Mouse (Mus musculus) liver, embryonic 14.5 days (tissue): ENCODE results near the gene Rheb. TPM values are rescaled to one million over a fixed set of nuclear protein-coding genes. Genes with fewer than 3 reads are reported as not detected.

Experiments used
- ATAC-seq: fragments of 200-750 bp; cut with Nextera tagmentation; 2 replicates; pipeline ENCODE4 v1.8.0; 2017; ENCODE audit warnings: moderate number of reproducible peaks, mild to moderate bottlenecking, moderate library complexity; ENCODE audit not compliant: insufficient read depth
- DNase-seq, 3 experiments: peaks; one replicate each; pipeline ENCODE4 v3.0.0-alpha.2; 2012 to 2013; ENCODE audit warnings: low read depth in 3 of 3, low spot score in 3 of 3
- H3K27ac ChIP-seq: fragments of 300-500 bp; sonication (generic); 2 replicates; pipeline ENCODE4 v1.5.1; 2014; ENCODE audit warnings: moderate library complexity, mild to moderate bottlenecking, control low read depth, inconsistent platforms
- H3K27me3 ChIP-seq: fragments of 300-500 bp; sonication (generic); 2 replicates; pipeline ENCODE4 v1.6.1; 2014; ENCODE audit warnings: mild to moderate bottlenecking, low read length, moderate library complexity; ENCODE audit not compliant: control insufficient read depth, insufficient read depth
- H3K36me3 ChIP-seq: fragments of 300-500 bp; sonication (generic); replicated peaks from 2 replicates; pipeline ENCODE4 v1.6.1; 2014; ENCODE audit warnings: low read depth; ENCODE audit not compliant: control insufficient read depth, insufficient read depth
- H3K4me1 ChIP-seq, 2 experiments: fragments of 200-500 bp in 1 of 2; fragments of 300-500 bp in 1 of 2; sonication (generic) in 1 of 2; replicated peaks; 2 replicates each; pipeline ENCODE4 v1.6.1; 2012 to 2014; ENCODE audit warnings: antibody characterized with exemption in 1 of 2, inconsistent platforms in 1 of 2, low read length in 1 of 2; ENCODE audit not compliant: control insufficient read depth in 2 of 2, insufficient read depth in 2 of 2
- H3K4me2 ChIP-seq: fragments of 300-500 bp; sonication (generic); 2 replicates; pipeline ENCODE4 v1.6.1; 2014; ENCODE audit warnings: low read depth, mild to moderate bottlenecking, control low read depth, moderate library complexity
- H3K4me3 ChIP-seq, 2 experiments: fragments of 200-500 bp in 1 of 2; fragments of 300-500 bp in 1 of 2; sonication (generic) in 1 of 2; 2 replicates each; pipeline ENCODE4 v1.5.1; 2012 to 2014; ENCODE audit warnings: low read depth in 2 of 2, low read length in 2 of 2, mild to moderate bottlenecking in 2 of 2, control low read depth in 1 of 2, inconsistent platforms in 1 of 2, moderate library complexity in 1 of 2; ENCODE audit not compliant: insufficient read depth in 1 of 2
- H3K9ac ChIP-seq: fragments of 300-500 bp; sonication (generic); replicated peaks from 2 replicates; pipeline ENCODE4 v1.6.1; 2014; ENCODE audit warnings: mild to moderate bottlenecking, control low read depth, moderate library complexity
- H3K9me3 ChIP-seq: fragments of 300-500 bp; sonication (generic); 2 replicates; pipeline ENCODE4 v1.6.1; 2016; ENCODE audit warnings: low read length, mixed read lengths; ENCODE audit not compliant: control insufficient read depth
- CTCF ChIP-seq: IDR thresholded peaks from 2 replicates; pipeline ENCODE4 v1.5.1; 2016; ENCODE audit warnings: antibody characterized with exemption, low read depth, control low read depth
- EP300 ChIP-seq: IDR thresholded peaks from 2 replicates; pipeline ENCODE4 v1.6.1; 2016; ENCODE audit warnings: antibody characterized with exemption, low read depth
- WGBS: fragments of 180-500 bp; shearing (Covaris S2); extraction: QIAGEN DNeasy Blood & Tissue Kit; methylation state at CpG from one replicate; pipeline ENCODE4 v1.1.7; 2014; ENCODE audit not compliant: insufficient replicate concordance; 5-methylcytosine and 5-hydroxymethylcytosine counted together
- polyA plus RNA-seq, 2 experiments: library from polyadenylated mRNA; depleted of rRNA in 1 of 2; stranded (reverse) in 1 of 2; unstranded in 1 of 2; fragments of >200 nt; fragmentation: Nextera tagmentation in 1 of 2; extraction: Ambion mirVana in 1 of 2; gene quantifications; 2 replicates each; pipeline versions ENCODE4 v1.2.1 to v1.2.3; 2012 to 2014

Rheb gene
- polyA plus RNA-seq, 2 experiments = 25.9 to 79.5 TPM

DNA sequence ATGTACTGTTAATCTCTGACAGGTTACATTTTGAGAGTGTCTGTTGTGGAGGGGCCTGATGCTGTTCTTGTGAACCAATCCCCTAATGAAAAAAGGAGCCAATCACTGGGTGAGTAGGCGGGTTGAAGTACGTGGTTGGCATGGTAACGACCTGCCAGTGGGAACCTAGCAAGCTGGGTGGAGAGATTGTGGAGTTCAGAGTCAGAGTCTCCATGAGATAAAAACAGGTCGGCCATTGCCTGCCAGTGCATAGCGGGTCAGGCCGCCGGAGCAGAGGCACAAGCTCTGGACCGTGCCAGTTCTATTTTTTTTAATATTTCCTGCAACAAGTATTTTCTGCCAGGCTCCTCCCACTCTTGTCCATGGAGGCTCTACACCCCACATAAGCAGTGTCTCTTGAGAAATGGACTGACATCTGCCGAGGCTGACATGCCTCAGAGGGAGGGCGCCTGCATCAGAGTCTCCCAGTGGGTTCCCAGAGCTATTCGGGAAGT is 27.4 kb upstream of the Rheb start:
- no peaks in the 10 kb centered on the region for H3K27me3 ChIP-seq
- H3K4me2 ChIP-seq = peak overlapping the region; percentile 48
- WGBS = 26% methylated on average over 11 of the region's 11 CpGs
- no peaks in the 10 kb centered on the region for H3K36me3 ChIP-seq
- peak overlapping the region in 1 of 2 experiments; percentile 21; a peak in 2 of 4 replicates for H3K4me3 ChIP-seq
- H3K4me1 ChIP-seq = peaks cover 14 to 18% of the 10 kb centered on the region in 2 experiments
- TF ChIP-seq EP300 (peak; percentile 77), CTCF (no peak)
- ATAC-seq (peak; percentile 93), DNase-seq (peak; percentile 65 to 76 (median 67))
- peak overlapping the region; percentile 21 for H3K9ac ChIP-seq
- no peaks in the 10 kb centered on the region for H3K9me3 ChIP-seq
- H3K27ac ChIP-seq = peak overlapping the region; percentile 22

DNA sequence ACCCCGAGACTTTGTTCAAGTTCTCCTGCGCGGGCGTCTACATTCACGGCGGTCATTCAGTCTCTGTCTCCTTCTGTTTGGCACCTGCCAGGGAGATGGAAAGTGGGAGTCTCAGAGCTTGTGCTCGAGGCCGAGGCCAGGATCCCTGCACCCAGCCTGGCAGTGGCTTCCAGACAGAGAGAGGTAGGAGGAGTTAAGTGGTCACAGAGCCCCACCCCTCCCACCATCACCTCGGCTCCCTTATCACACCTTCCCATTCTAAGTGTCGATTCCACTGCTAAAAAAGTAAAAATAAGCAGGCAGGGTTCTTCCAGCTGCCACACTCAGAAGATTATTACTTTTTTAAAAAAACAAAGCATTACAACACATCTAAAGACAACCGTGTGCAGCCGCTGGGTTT is 21.4 kb upstream of the Rheb start:
- peak overlapping the region; percentile 44 for H3K4me2 ChIP-seq
- H3K4me1 ChIP-seq = peaks cover 24 to 26% of the 10 kb centered on the region in 2 experiments
- 56% methylated on average over 12 of the region's 12 CpGs for WGBS
- no peak overlapping the region for H3K4me3 ChIP-seq
- peak overlapping the region; percentile 34; the same call in 1 of the 2 replicates for H3K9ac ChIP-seq
- TF ChIP-seq EP300 (peak; percentile 15; the same call in 1 of the 2 replicates), CTCF (no peak)
- H3K27me3 ChIP-seq = no peaks in the 10 kb centered on the region
- no peaks in the 10 kb centered on the region for H3K9me3 ChIP-seq
- peak overlapping the region; percentile 57 for H3K27ac ChIP-seq
- ATAC-seq = peak; percentile 79
- H3K36me3 ChIP-seq = no peaks in the 10 kb centered on the region
- DNase-seq = peak in 1 of 3 experiments; percentile 36

- WGBS = 73% methylated on average over 9 of the region's 9 CpGs
Observed at GRCm38 (mm10) chr5:24861449-24861930, 19.1 kb upstream of the Rheb start.

DNA sequence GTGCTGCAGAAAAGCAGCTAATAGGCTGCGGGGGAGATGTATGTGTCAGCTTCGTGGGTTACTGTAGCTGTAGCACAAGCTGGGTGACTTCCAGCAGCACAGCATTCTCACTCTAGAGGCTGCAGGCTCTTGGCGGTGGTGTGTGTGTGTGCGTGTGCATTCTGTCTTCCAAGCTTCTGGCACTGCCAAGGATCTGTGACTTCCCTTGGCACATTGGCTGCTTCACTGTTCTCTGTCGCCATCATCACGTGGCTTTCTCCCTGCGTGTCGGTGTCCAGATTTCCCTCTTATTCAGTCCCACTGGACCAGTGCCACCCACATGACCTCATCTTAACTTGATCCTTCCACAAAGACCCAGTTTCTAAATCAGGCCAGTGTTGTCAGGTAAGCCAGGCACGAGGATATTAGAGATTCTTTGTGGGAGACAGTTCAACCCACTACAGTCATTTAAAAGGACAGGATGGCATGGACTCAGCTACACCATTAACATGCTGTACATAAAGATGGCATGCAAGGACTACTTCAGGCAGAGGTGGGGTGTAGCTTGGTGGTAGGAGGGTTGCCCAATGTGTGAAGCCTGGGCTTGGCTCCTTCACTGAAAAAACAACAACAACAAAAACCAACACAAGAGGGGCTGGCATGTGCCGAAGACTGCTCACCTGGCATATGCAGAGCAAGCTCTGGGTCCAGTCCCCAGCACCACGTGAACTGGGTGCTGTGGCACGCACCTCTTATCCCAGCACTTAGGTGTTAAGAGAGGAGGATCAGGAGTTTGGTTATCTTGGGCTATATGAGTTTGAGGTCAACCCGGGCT is 18.4 kb upstream of the Rheb start:
- ATAC-seq (no peak), DNase-seq (no peak)
- Histone ChIP-seq H3K4me2 (no peak overlapping the region), H3K27me3 (no peaks in the 10 kb centered on the region), H3K36me3 (no peaks in the 10 kb centered on the region), H3K9ac (no peak overlapping the region), H3K9me3 (no peaks in the 10 kb centered on the region; the same call in 1 of the 2 replicates), H3K27ac (no peak overlapping the region; the same call in 1 of the 2 replicates), H3K4me1 (peaks cover 26 to 34% of the 10 kb centered on the region in 2 experiments), H3K4me3 (no peak overlapping the region)
- TF ChIP-seq CTCF = no peak
- TF ChIP-seq EP300 = no peak
- 73% methylated on average over 13 of the region's 13 CpGs for WGBS

More at GRCm38 (mm10) chr5:24861449-24861930, 19.1 kb upstream of the Rheb start:
- H3K9me3 ChIP-seq = no peaks in the 10 kb centered on the region; the same call in 1 of the 2 replicates
- no peak overlapping the region for H3K4me3 ChIP-seq
- ATAC-seq (no peak), DNase-seq (no peak)
- no peak for TF ChIP-seq CTCF
- TF ChIP-seq EP300 = no peak
- H3K36me3 ChIP-seq = no peaks in the 10 kb centered on the region
- no peaks in the 10 kb centered on the region for H3K27me3 ChIP-seq
- peaks cover 24 to 30% of the 10 kb centered on the region in 2 experiments for H3K4me1 ChIP-seq
- no peak overlapping the region for H3K9ac ChIP-seq
- H3K4me2 ChIP-seq = no peak overlapping the region
- H3K27ac ChIP-seq = no peak overlapping the region
